Mouse (Mus musculus) spleen, adult 2 months (tissue): ENCODE data around the gene Dexi.

Source experiments
- CTCF ChIP-seq: fragments of 200-500 bp; IDR thresholded peaks from 2 replicates; pipeline ENCODE4 v1.5.1; 2011; ENCODE audit warnings: mild to moderate bottlenecking, inconsistent platforms; ENCODE audit not compliant: insufficient read depth, insufficient read length, insufficient replicate concordance; ENCODE audit errors: extremely low read depth
- POLR2A ChIP-seq: fragments of 200-500 bp; IDR thresholded peaks from 2 replicates; pipeline ENCODE4 v1.6.1; 2011; ENCODE audit warnings: low read depth, low read length, inconsistent platforms

DNA sequence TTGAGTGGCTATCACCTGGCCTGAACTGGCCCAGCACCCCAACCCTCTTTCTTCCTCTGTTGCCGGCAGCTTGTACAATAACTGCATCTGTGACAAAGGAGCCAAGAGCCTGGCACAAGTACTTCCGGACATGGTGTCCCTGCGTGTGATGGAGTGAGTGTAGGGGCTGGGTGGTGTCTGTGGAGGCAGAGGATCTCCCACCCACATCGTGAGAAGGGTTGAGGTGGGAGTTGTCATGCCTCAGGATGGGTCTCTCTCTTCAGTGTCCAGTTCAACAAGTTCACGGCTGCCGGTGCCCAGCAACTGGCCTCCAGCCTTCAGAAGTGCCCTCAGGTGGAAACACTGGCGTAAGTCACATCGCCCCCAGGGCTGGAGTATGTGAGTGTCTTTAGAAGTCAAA, 19.2 kb downstream of the Dexi start:
- TF ChIP-seq CTCF (no peak), POLR2A (no peak)
